Mouse (Mus musculus): ENCODE results near the gene Ms4a18. TPM values are rescaled to one million over a fixed set of nuclear protein-coding genes. Genes with fewer than 3 reads are reported as not detected.
A peak's percentile ranks its signal among the peaks of the same experiment; 100 is the strongest.
"Not testable (repeated sequence)": the region's sequence is repeated elsewhere in the genome, so short reads cannot be mapped to it uniquely, and the experiment has no call there.

Ms4a18 gene
- polyA plus RNA-seq (2012; rRNA removed) = not detected in 2 replicates

DNA sequence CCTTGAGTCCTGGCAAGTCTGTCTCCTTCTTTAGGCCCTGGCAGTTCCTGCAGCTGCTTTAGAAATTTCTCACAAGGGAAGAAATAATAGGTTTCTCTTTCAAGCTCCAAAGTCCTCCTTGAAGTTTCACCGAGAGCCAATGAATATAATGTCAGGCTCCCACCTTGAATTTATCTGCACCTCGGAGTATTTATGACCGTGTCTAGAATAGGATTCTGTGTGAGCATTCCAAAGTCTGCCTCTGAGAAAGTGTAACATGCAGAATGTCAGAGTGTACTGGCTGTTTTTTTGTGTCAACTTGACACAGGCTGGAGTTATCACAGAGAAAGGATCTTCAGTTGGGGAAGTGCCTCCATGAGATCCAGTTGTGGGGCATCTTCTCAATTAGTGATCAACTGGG, at the start of gene Ms4a18:
Ms4a18 (minus strand) TSS at position 141 of the 400 bp plus-strand sequence.
- H3K36me3 ChIP-seq (ENCODE audit: control insufficient read depth, insufficient read depth, low read length) = no peaks in the 10 kb centered on the region
- H3K27me3 ChIP-seq (replicated peaks; ENCODE audit: control insufficient read depth, insufficient read depth, low read length) = no peaks in the 10 kb centered on the region
- TF ChIP-seq POLR2A (IDR thresholded peaks at IDR 0.05; ENCODE audit: low read depth, low read length) = no peak
- TF ChIP-seq CTCF (conservative IDR thresholded peaks at IDR 0.05; ENCODE audit: insufficient read depth, insufficient read length, low read depth, low read length) = no peak
- WGBS = 70% methylated on average over 3 of the region's 3 CpGs
- no peaks in the 10 kb centered on the region for H3K4me1 ChIP-seq (ENCODE audit: control insufficient read depth, insufficient read depth, low read length)
- DNase-seq = no peak
- H3K27ac ChIP-seq (ENCODE audit: insufficient read depth, low read depth, low read length) = no peak within 1 kb of the TSS
- H3K4me3 ChIP-seq (ENCODE audit: insufficient read depth, low read depth, low read length) = no peak within 1 kb of the TSS

DNA sequence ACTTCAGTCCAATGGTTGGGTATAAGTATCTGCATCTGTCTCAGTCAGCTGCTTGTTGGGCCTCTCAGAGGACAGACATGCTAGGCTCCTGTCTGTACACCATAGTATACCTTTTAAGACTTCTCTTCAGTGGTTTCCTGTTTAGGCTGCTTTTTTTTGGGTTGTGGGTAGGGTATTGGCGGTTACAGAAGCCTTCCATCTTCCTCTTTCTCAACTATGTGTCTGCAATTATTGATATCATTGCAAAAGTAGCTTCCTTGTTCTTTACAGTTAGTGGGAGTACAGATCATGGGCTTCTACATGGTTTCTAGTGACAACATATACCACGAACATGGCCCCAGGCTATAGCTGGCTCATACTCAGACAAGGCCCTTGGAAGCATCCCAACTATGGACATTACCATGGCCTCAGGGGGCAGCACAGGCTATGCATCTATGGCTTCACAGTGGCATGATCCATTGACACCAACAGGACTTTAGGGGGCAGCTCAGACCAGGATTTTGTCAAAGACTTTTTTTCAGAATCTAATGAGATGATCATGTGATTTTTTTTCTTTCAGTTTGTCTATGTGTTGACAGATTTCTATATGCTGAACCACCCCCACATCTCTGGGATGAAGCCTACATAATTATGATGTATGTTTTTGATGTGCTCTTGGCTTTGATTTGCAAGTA, 47.5 kb upstream of the Ms4a18 start:
- H3K27ac ChIP-seq (ENCODE audit: insufficient read depth, low read depth, low read length) = no peak overlapping the region
- no peaks in the 10 kb centered on the region for H3K27me3 ChIP-seq (replicated peaks; ENCODE audit: control insufficient read depth, insufficient read depth, low read length)
- WGBS = 80% methylated on average over 2 of the region's 2 CpGs
- no peak overlapping the region for H3K4me3 ChIP-seq (ENCODE audit: insufficient read depth, low read depth, low read length)
- H3K36me3 ChIP-seq (ENCODE audit: control insufficient read depth, insufficient read depth, low read length) = no peaks in the 10 kb centered on the region
- DNase-seq = no peak
- TF ChIP-seq CTCF (conservative IDR thresholded peaks at IDR 0.05; ENCODE audit: insufficient read depth, insufficient read length, low read depth, low read length) = no peak
- no peak for TF ChIP-seq POLR2A (IDR thresholded peaks at IDR 0.05; ENCODE audit: low read depth, low read length)
- H3K4me1 ChIP-seq (ENCODE audit: control insufficient read depth, insufficient read depth, low read length) = no peaks in the 10 kb centered on the region; the same call in 1 of the 2 replicates

DNA sequence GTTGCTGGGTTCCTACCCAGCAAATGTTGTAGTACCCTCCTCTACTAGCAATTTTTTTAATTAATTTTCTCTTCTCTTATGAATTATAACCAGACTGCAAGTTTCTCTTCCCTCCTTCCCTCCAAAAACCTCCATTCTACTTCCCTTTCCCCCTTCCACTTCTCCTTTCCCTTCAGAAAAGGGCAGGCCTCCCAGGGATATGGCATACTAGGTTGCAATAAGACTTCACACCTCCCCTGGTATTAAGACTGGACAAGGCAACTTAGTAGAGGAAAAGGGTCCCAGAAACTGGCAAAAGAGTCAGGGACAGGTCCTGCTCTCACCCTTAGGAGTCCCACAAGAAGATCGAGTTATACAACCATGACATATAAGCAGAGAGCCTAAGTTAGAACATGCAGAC, 43.1 kb upstream of the Ms4a18 start:
- Histone ChIP-seq H3K27me3 (replicated peaks; ENCODE audit: control insufficient read depth, insufficient read depth, low read length) (no peaks in the 10 kb centered on the region), H3K27ac (ENCODE audit: insufficient read depth, low read depth, low read length) (no peak overlapping the region), H3K4me1 (ENCODE audit: control insufficient read depth, insufficient read depth, low read length) (no peaks in the 10 kb centered on the region), H3K36me3 (ENCODE audit: control insufficient read depth, insufficient read depth, low read length) (no peaks in the 10 kb centered on the region), H3K4me3 (ENCODE audit: insufficient read depth, low read depth, low read length) (no peak overlapping the region)
- 85% methylated on average over 1 of the region's 1 CpGs for WGBS
- no peak for TF ChIP-seq CTCF (conservative IDR thresholded peaks at IDR 0.05; ENCODE audit: insufficient read depth, insufficient read length, low read depth, low read length)
- TF ChIP-seq POLR2A (IDR thresholded peaks at IDR 0.05; ENCODE audit: low read depth, low read length) = no peak
- DNase-seq = no peak

DNA sequence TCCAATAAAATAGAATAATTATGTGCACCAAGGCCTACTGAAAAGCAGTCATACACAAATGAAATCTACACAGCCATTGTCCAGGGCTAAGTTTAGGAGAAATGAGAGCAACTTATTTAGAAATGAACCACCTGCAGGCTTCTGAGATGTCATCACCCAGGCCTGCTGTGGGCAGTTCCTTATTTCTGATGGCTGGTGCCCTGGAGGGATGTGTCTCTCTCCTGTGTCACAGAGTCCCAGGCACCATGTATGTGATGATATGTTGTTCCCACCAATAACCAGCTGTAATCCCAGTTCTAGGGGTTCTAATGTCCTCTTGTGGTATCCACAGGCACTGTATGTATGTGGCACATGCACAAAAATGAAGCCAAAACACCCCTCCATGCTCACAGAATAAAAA, 42.1 kb upstream of the Ms4a18 start:
- Histone ChIP-seq H3K4me3 (ENCODE audit: insufficient read depth, low read depth, low read length) (no peak overlapping the region), H3K36me3 (ENCODE audit: control insufficient read depth, insufficient read depth, low read length) (no peaks in the 10 kb centered on the region), H3K27me3 (replicated peaks; ENCODE audit: control insufficient read depth, insufficient read depth, low read length) (no peaks in the 10 kb centered on the region), H3K4me1 (ENCODE audit: control insufficient read depth, insufficient read depth, low read length) (no peaks in the 10 kb centered on the region), H3K27ac (ENCODE audit: insufficient read depth, low read depth, low read length) (no peak overlapping the region)
- DNase-seq = no peak
- TF ChIP-seq POLR2A (IDR thresholded peaks at IDR 0.05; ENCODE audit: low read depth, low read length) (no peak), CTCF (conservative IDR thresholded peaks at IDR 0.05; ENCODE audit: insufficient read depth, insufficient read length, low read depth, low read length) (no peak)

DNA sequence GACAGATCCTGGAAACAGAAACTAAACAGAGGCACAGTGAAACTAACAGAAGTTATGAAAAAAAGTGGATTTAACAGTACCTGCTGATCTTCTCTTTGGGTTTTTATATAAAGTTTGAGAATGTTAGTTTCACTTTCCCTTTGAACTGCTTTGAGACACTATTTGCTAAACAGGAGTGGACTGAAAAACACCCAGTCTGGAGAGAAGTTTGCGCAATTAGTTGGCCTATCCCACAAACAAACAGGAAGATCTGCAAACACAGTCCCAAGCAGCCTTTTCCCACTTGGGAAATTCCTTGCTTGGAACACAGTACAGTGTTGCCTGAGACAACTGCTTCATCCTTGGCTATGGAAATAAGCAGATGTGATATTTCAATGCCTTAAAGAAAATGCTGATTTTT, 37.9 kb upstream of the Ms4a18 start:
- peak overlapping the region; percentile 38; the same call in 1 of the 2 replicates for H3K27ac ChIP-seq (ENCODE audit: insufficient read depth, low read depth, low read length)
- not testable (repeated sequence) for H3K36me3 ChIP-seq (ENCODE audit: control insufficient read depth, insufficient read depth, low read length); H3K4me1 ChIP-seq (ENCODE audit: control insufficient read depth, insufficient read depth, low read length); H3K27me3 ChIP-seq (replicated peaks; ENCODE audit: control insufficient read depth, insufficient read depth, low read length); H3K4me3 ChIP-seq (ENCODE audit: insufficient read depth, low read depth, low read length)
- peak; percentile 41 for DNase-seq
- 76% methylated on average over 1 of the region's 1 CpGs for WGBS

DNA sequence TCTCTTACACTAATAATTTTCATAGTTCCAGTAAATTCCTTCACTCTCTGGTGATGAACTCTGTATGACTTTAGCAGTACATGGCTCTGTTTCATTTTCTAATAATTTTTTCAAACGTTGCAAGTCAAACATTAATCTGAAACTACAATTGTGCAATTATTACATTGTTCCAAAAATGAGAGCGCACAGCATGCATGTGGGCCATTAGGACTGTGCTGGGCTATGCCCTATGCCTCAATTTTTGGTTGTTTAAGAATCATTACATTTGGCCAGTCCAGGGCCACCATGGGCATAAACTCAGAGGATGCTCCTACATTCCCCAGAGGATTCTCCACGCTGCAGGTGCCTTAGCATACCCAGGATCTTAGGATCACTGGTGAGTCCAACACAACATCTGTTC, 35.4 kb upstream of the Ms4a18 start:
- 40% methylated on average over 3 of the region's 3 CpGs for WGBS
- H3K4me1 ChIP-seq (ENCODE audit: control insufficient read depth, insufficient read depth, low read length) = peaks cover 6% of the 10 kb centered on the region
- H3K4me3 ChIP-seq (ENCODE audit: insufficient read depth, low read depth, low read length) = no peak overlapping the region
- TF ChIP-seq CTCF (conservative IDR thresholded peaks at IDR 0.05; ENCODE audit: insufficient read depth, insufficient read length, low read depth, low read length) (no peak), POLR2A (IDR thresholded peaks at IDR 0.05; ENCODE audit: low read depth, low read length) (no peak)
- no peaks in the 10 kb centered on the region for H3K27me3 ChIP-seq (replicated peaks; ENCODE audit: control insufficient read depth, insufficient read depth, low read length)
- peak overlapping the region; percentile 27; the same call in 1 of the 2 replicates for H3K27ac ChIP-seq (ENCODE audit: insufficient read depth, low read depth, low read length)
- no peak for DNase-seq
- no peaks in the 10 kb centered on the region for H3K36me3 ChIP-seq (ENCODE audit: control insufficient read depth, insufficient read depth, low read length)

DNA sequence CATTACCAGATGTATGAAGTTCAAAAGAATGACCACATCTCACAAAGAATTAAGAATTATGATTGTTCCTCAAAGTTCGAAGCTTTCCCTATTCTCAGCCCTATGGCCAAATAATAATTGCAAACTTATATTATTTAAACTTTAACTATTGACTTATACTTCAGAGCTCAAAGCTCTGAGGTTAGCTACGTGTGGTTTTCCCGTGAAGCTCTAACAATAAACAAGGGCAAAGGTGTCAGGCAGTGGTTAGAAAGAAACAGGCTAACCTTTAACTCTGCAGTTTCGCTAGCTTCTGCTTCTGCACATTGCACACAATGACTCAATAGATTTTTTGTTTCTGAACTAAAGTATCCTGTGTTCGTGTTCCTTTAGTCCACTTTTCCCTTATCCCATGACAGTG, 35.0 kb upstream of the Ms4a18 start:
- TF ChIP-seq POLR2A (IDR thresholded peaks at IDR 0.05; ENCODE audit: low read depth, low read length) (no peak), CTCF (conservative IDR thresholded peaks at IDR 0.05; ENCODE audit: insufficient read depth, insufficient read length, low read depth, low read length) (no peak)
- 29% methylated on average over 5 of the region's 5 CpGs for WGBS
- peak; percentile 62 for DNase-seq
- Histone ChIP-seq H3K27me3 (replicated peaks; ENCODE audit: control insufficient read depth, insufficient read depth, low read length) (no peaks in the 10 kb centered on the region), H3K4me1 (ENCODE audit: control insufficient read depth, insufficient read depth, low read length) (peaks cover 6% of the 10 kb centered on the region), H3K4me3 (ENCODE audit: insufficient read depth, low read depth, low read length) (no peak overlapping the region), H3K27ac (ENCODE audit: insufficient read depth, low read depth, low read length) (no peak overlapping the region), H3K36me3 (ENCODE audit: control insufficient read depth, insufficient read depth, low read length) (no peaks in the 10 kb centered on the region)

Measured in kidney, adult 2 months (tissue).